Comparison of ENCODE assay signal across 10 mouse cellular contexts in the genomic region with DNA sequence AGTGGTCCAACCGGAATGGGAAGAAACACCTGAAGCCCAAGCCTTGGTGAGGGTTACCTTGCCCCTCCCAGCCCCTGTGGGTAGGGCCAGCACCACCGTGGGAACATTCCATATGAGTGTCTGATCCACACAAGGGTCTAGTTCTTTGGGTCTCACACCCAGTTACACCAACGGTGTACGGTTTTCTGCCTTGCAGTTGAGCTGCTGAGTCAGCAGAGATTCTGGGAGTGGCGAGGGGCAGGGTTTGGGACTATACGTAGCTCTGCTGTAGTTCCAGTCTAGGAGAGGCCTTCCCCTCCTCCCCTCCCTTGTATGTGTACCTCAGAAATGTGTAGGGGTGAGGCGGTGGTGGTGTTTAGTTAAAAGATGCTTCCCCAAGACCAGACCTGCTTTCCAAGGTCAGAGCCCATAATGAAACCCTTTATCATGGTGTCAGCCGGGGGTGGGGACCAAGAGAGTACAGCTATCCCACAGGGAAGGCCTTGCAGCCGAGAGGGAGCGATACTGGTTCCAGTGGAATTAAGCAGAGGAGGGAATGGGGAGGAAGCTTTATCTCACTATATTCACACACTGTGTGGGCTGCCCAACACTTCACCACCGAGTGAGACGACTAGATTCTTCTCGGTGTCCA. TPM values are rescaled to one million over a fixed set of nuclear protein-coding genes. Genes with fewer than 3 reads are reported as not detected.
DNase-seq lines count a peak whose midpoint lies in the region; ATAC-seq and TF ChIP-seq lines count a peak whose summit lies in the region.
"Had no signal": no experiment of that assay in that cellular context is flagged by ENCODE, and none has a peak within 500 bp of the region (broad histone marks: within the 10 kb centered on the region; RNA-seq: fewer than 3 reads in every experiment).

No protein-coding gene starts in this region.

- peak; percentile 11; the same call in 1 of the 2 replicates for ATAC-seq in intestine, postnatal 0 days
- 0 out of 2 replicates have a peak, but pooled peaks have one; percentile 23 for ATAC-seq in megakaryocyte-erythroid progenitor cell, adult 5-6 weeks (replicated peaks; ENCODE audit: low FRiP score, low TSS enrichment, poor library complexity, severe bottlenecking)

- no peak for DNase-seq in heart, embryonic 10.5 days (ENCODE audit: low spot score)
- no peak for DNase-seq in heart, postnatal 36 days
- DNase-seq in embryo, embryonic 9.5 days (ENCODE audit: extremely low spot score), result peak; percentile 25
- peak; percentile 36 for DNase-seq in urinary bladder, postnatal 25 days (ENCODE audit: low spot score)
- no peak for DNase-seq in right cerebral cortex, postnatal 10 days (ENCODE audit: low spot score in 2 of 2)
- DNase-seq in right cerebral cortex, adult 2 months (ENCODE audit: low spot score in 2 of 2), result no peak

- TF ChIP-seq CTCF in intestine, postnatal 0 days (IDR thresholded peaks at IDR 0.05; ENCODE audit: low read depth), result no peak

- H3K27me3 ChIP-seq in heart, embryonic 10.5 days (ENCODE audit: insufficient read depth, poor library complexity, severe bottlenecking), result no peaks in the 10 kb centered on the region
- H3K27me3 ChIP-seq in intestine, postnatal 0 days (replicated peaks; ENCODE audit: control insufficient read depth, insufficient read depth, low read length), result no peaks in the 10 kb centered on the region

- H3K9ac ChIP-seq in intestine, postnatal 0 days (ENCODE audit: low read depth, low read length), result no peak overlapping the region

- peak overlapping the region; percentile 95; the same call in 1 of the 2 replicates for H3K4me2 ChIP-seq in intestine, postnatal 0 days (replicated peaks; ENCODE audit: low read depth)

- H3K27ac ChIP-seq in heart, embryonic 10.5 days, result peak overlapping the region; percentile 90
- no peak overlapping the region for H3K27ac ChIP-seq in intestine, postnatal 0 days (ENCODE audit: low read depth, low read length)

- H3K36me3 ChIP-seq in heart, embryonic 10.5 days, result no peaks in the 10 kb centered on the region
- H3K36me3 ChIP-seq in intestine, postnatal 0 days (ENCODE audit: control insufficient read depth, insufficient read depth), result no peaks in the 10 kb centered on the region

- no peaks in the 10 kb centered on the region for H3K9me3 ChIP-seq in heart, embryonic 10.5 days
- H3K9me3 ChIP-seq in intestine, postnatal 0 days (ENCODE audit: control insufficient read depth), result no peaks in the 10 kb centered on the region

- H3K4me3 ChIP-seq in heart, embryonic 10.5 days, result peak overlapping the region; percentile 73
- no peak overlapping the region for H3K4me3 ChIP-seq in intestine, postnatal 0 days (ENCODE audit: low read depth, low read length)

- intact Hi-C loops in heart, postnatal 36 days (cut with DNase I), result no loop called here

- H3K4me1 ChIP-seq in heart, embryonic 10.5 days, result peaks cover 23% of the 10 kb centered on the region
- H3K4me1 ChIP-seq in intestine, postnatal 0 days (replicated peaks; ENCODE audit: control insufficient read depth, insufficient read depth, low read length), result no peaks in the 10 kb centered on the region

- WGBS in heart, embryonic 10.5 days, result 21% methylated on average over 13 of the region's 13 CpGs
- WGBS in intestine, postnatal 0 days, result 20% methylated on average over 13 of the region's 13 CpGs

RNA-seq across cellular contexts. Expression of a gene that starts 4.6 kb away (rescaled TPM):
- polyA plus RNA-seq in heart, embryonic 10.5 days (2016; fragmentation: Nextera tagmentation; extraction: Ambion mirVana), result 28.9 and 42.5 TPM in 2 replicates
- total RNA-seq in heart, postnatal 36 days (2021), result 10 to 100 TPM; 17.2 to 17.7 TPM
- 12.6 and 13.0 TPM in 2 replicates for polyA plus RNA-seq in intestine, postnatal 0 days (2015; fragmentation: Nextera tagmentation; extraction: Ambion mirVana)
- 35.0 and 42.7 TPM in 2 replicates for total RNA-seq in megakaryocyte-erythroid progenitor cell, adult 5-6 weeks (2014; fragmentation: Nextera tagmentation)
- 25.5 and 41.3 TPM in 2 replicates for total RNA-seq in megakaryocyte-erythroid progenitor cell, adult 5-6 weeks (2017)

RNA-seq across cellular contexts. Expression of a gene that starts 5.9 kb away (rescaled TPM):
- not detected in 2 replicates for polyA plus RNA-seq in heart, embryonic 10.5 days (2016; fragmentation: Nextera tagmentation; extraction: Ambion mirVana)
- total RNA-seq in heart, postnatal 36 days (2021), result not detected
- not detected in 2 replicates for polyA plus RNA-seq in intestine, postnatal 0 days (2015; fragmentation: Nextera tagmentation; extraction: Ambion mirVana)
- total RNA-seq in megakaryocyte-erythroid progenitor cell, adult 5-6 weeks (2014; fragmentation: Nextera tagmentation), result not detected in 2 replicates
- total RNA-seq in megakaryocyte-erythroid progenitor cell, adult 5-6 weeks (2017), result not detected in 2 replicates
- polyA plus RNA-seq: C2C12; erythroblast, embryonic 14.5 days had no signal

Comparison
In these comparisons a context has a peak if more than half of its experiments do, and no peak if none do; other contexts are left out.
1. DNase-seq: peak in embryo, embryonic 9.5 days (single experiment) and urinary bladder, postnatal 25 days (single experiment); none in heart, embryonic 10.5 days (single experiment), heart, postnatal 36 days (0 of 2), right cerebral cortex, postnatal 10 days (0 of 2) and right cerebral cortex, adult 2 months (0 of 2).